Mouse (Mus musculus): ENCODE results near the gene Mepce. TPM values are rescaled to one million over a fixed set of nuclear protein-coding genes. Genes with fewer than 3 reads are reported as not detected.
A peak's percentile ranks its signal among the peaks of the same experiment; 100 is the strongest.

Gene Mepce
- total and polyA plus RNA-seq, 3 experiments = 58.7 to 74.2 TPM; not detected in 1

GRCm38 (mm10) chr5:137741023-137741931, 46.2 kb downstream of the Mepce start, which contains the start of gene Nyap1:
Gene Nyap1 (minus strand): TSS chr5:137741607.
- no peak within 1 kb of the TSS for H3K27ac ChIP-seq (ENCODE audit: control insufficient read depth, low read depth, low read length)
- H3K9me3 ChIP-seq (replicated peaks; ENCODE audit: insufficient read depth, low read length) = no peaks in the 10 kb centered on the region
- no peaks in the 10 kb centered on the region for H3K27me3 ChIP-seq (ENCODE audit: control insufficient read depth in 1 of 2, insufficient read depth in 2 of 2, low read length in 2 of 2)
- H3K36me3 ChIP-seq (ENCODE audit: control insufficient read depth in 1 of 2, insufficient read depth in 2 of 2, low read length in 2 of 2) = peaks cover 0 to 4% of the 10 kb centered on the region in 2 experiments; a peak in 2 of 4 replicates
- H3K9ac ChIP-seq (ENCODE audit: control insufficient read depth, low read depth, low read length, poor library complexity, severe bottlenecking) = peak within 1 kb of the TSS; percentile 79
- TF ChIP-seq GABPA (IDR thresholded peaks at IDR 0.05; ENCODE audit: low read depth, low read length) (no peak), SIN3A (IDR thresholded peaks at IDR 0.05; ENCODE audit: low read length) (peak; percentile 35; the same call in 1 of the 2 replicates), BHLHE40 (IDR thresholded peaks at IDR 0.05; ENCODE audit: borderline replicate concordance, low read depth, low read length) (no peak), CTCF (IDR thresholded peaks at IDR 0.05 in 2 of 3, conservative IDR thresholded peaks at IDR 0.05 in 1 of 3; ENCODE audit: control insufficient read depth in 1 of 3, insufficient read depth in 1 of 3, low read depth in 2 of 3, low read length in 3 of 3, poor library complexity in 1 of 3, severe bottlenecking in 1 of 3) (peak; percentile 63 to 76 (median 70)), MYC (IDR thresholded peaks at IDR 0.05; ENCODE audit: low read depth, low read length) (no peak), USF2 (IDR thresholded peaks at IDR 0.05; ENCODE audit: borderline replicate concordance in 1 of 2, insufficient read depth in 1 of 2, low read depth in 1 of 2, low read length in 2 of 2) (no peak), EP300 (IDR thresholded peaks at IDR 0.05; ENCODE audit: low read depth in 1 of 2, low read length in 2 of 2) (no peak), ELF1 (IDR thresholded peaks at IDR 0.05; ENCODE audit: low read depth, low read length) (no peak), CHD2 (IDR thresholded peaks at IDR 0.05; ENCODE audit: low read length) (no peak), RAD21 (IDR thresholded peaks at IDR 0.05; ENCODE audit: low read depth, low read length) (no peak; the same call in none of the 2 replicates), NRF1 (IDR thresholded peaks at IDR 0.05; ENCODE audit: insufficient read depth, low read depth, low read length, poor library complexity, severe bottlenecking) (no peak), MEF2A (IDR thresholded peaks at IDR 0.05; ENCODE audit: extremely low read depth, insufficient replicate concordance, low read depth, low read length, poor library complexity, severe bottlenecking) (no peak), MAZ (IDR thresholded peaks at IDR 0.05; ENCODE audit: low read depth, low read length) (peak; percentile 97), MYB (IDR thresholded peaks at IDR 0.05; ENCODE audit: low read depth, low read length) (no peak), TAL1 (IDR thresholded peaks at IDR 0.05; ENCODE audit: low read length) (no peak), ZC3H11A (IDR thresholded peaks at IDR 0.05; ENCODE audit: low read depth, low read length) (no peak), MXI1 (IDR thresholded peaks at IDR 0.05; ENCODE audit: low read depth, low read length) (peak; percentile 21; the same call in 1 of the 2 replicates), POLR2AphosphoS5 (IDR thresholded peaks at IDR 0.05; ENCODE audit: borderline replicate concordance, low read depth, low read length) (no peak), JUND (IDR thresholded peaks at IDR 0.05; ENCODE audit: low read depth, low read length) (no peak), MAFK (IDR thresholded peaks at IDR 0.05; ENCODE audit: borderline replicate concordance, low read depth, low read length) (no peak), GATA1 (IDR thresholded peaks at IDR 0.05; ENCODE audit: low read depth, low read length) (no peak), USF1 (IDR thresholded peaks at IDR 0.05; ENCODE audit: low read depth, low read length) (no peak), RCOR1 (IDR thresholded peaks at IDR 0.05; ENCODE audit: low read depth, low read length) (no peak), KAT2A (conservative IDR thresholded peaks at IDR 0.05; ENCODE audit: low read depth, low read length) (no peak), SMC3 (IDR thresholded peaks at IDR 0.05; ENCODE audit: low read depth, low read length) (peak; percentile 42), POLR2AphosphoS2 (IDR thresholded peaks at IDR 0.05; ENCODE audit: low read length) (no peak), ZNF384 (IDR thresholded peaks at IDR 0.05; ENCODE audit: low read depth, low read length) (no peak), TBP (IDR thresholded peaks at IDR 0.05; ENCODE audit: low read depth, low read length) (no peak), POLR2A (IDR thresholded peaks at IDR 0.05; ENCODE audit: control insufficient read depth in 1 of 2, insufficient read depth in 1 of 2, low read depth in 1 of 2, low read length in 2 of 2, poor library complexity in 1 of 2) (peak; percentile 55 to 58; a peak in 2 of 4 replicates), NELFE (IDR thresholded peaks at IDR 0.05; ENCODE audit: low read depth, low read length) (peak; percentile 51), CHD1 (IDR thresholded peaks at IDR 0.05; ENCODE audit: low read depth, low read length) (no peak), ETS1 (IDR thresholded peaks at IDR 0.05; ENCODE audit: low read depth, low read length) (no peak), ZMIZ1 (IDR thresholded peaks at IDR 0.05; ENCODE audit: low read depth, low read length) (no peak), ZKSCAN1 (IDR thresholded peaks at IDR 0.05; ENCODE audit: low read depth, low read length) (no peak), UBTF (IDR thresholded peaks at IDR 0.05; ENCODE audit: borderline replicate concordance, insufficient read depth, low read depth, low read length) (no peak)
- DNase-seq (ENCODE audit: low read depth, low spot score) = peak; percentile 86
- H3K79me2 ChIP-seq (ENCODE audit: control insufficient read depth, insufficient read depth, low read length, poor library complexity) = peaks cover 4% of the 10 kb centered on the region; the same call in 1 of the 2 replicates
- H3K4me1 ChIP-seq (ENCODE audit: control insufficient read depth in 1 of 2, insufficient read depth in 2 of 2, low read length in 2 of 2) = peaks cover 0 to 7% of the 10 kb centered on the region in 2 experiments; a peak in 3 of 4 replicates
- peak within 1 kb of the TSS; percentile 67 to 73 for H3K4me3 ChIP-seq (ENCODE audit: control insufficient read depth in 1 of 2, insufficient read depth in 1 of 2, low read depth in 2 of 2, low read length in 2 of 2)

Measured in MEL (cell line).